Mouse (Mus musculus): ENCODE results near the gene Hrasls. TPM values are rescaled to one million over a fixed set of nuclear protein-coding genes. Genes with fewer than 3 reads are reported as not detected.

Hrasls gene
- total and polyA plus RNA-seq, 3 experiments, result 29.8 to 38.0 (median 34.3) TPM

GRCm38 (mm10) chr16:29205581-29205980 lies 3.9 kb upstream of the Hrasls start:
- no peaks in the 10 kb centered on the region for H3K79me2 ChIP-seq (replicated peaks; ENCODE audit: control insufficient read depth, insufficient read depth, low read length)
- H3K9ac ChIP-seq (ENCODE audit: low read depth, low read length), result no peak overlapping the region
- H3K27ac ChIP-seq, result no peak overlapping the region
- no peaks in the 10 kb centered on the region for H3K36me3 ChIP-seq (ENCODE audit: control insufficient read depth, insufficient read depth, low read length)
- no peak for TF ChIP-seq EP300 (IDR thresholded peaks at IDR 0.05; ENCODE audit: insufficient read depth, low read depth, low read length)
- TF ChIP-seq CTCF (IDR thresholded peaks at IDR 0.05), result no peak
- TF ChIP-seq POLR2A (IDR thresholded peaks at IDR 0.05; ENCODE audit: insufficient read depth, low read depth, low read length), result no peak
- DNase-seq, result no peak
- peaks cover 1% of the 10 kb centered on the region; the same call in 1 of the 2 replicates for H3K4me1 ChIP-seq (ENCODE audit: control insufficient read depth, insufficient read depth, low read length)
- H3K27me3 ChIP-seq (ENCODE audit: control insufficient read depth, insufficient read depth, low read length), result no peaks in the 10 kb centered on the region
- H3K4me3 ChIP-seq, result no peak overlapping the region
- intact Hi-C loops (cut with DNase I), result no loop called here
- 51% methylated on average over 2 of the region's 2 CpGs for WGBS

- intact Hi-C loops (cut with DNase I), result loop anchor here (2.0 kb wide), 1 partner anchor 210 kb away; no protein-coding TSS in a partner anchor
- Histone ChIP-seq H3K4me1 (ENCODE audit: control insufficient read depth, insufficient read depth, low read length) (peaks cover 1% of the 10 kb centered on the region; the same call in 1 of the 2 replicates), H3K36me3 (ENCODE audit: control insufficient read depth, insufficient read depth, low read length) (no peaks in the 10 kb centered on the region), H3K4me3 (no peak overlapping the region), H3K27ac (peak overlapping the region; percentile 88), H3K9ac (ENCODE audit: low read depth, low read length) (peak overlapping the region; percentile 57), H3K79me2 (replicated peaks; ENCODE audit: control insufficient read depth, insufficient read depth, low read length) (no peaks in the 10 kb centered on the region), H3K27me3 (ENCODE audit: control insufficient read depth, insufficient read depth, low read length) (no peaks in the 10 kb centered on the region)
- TF ChIP-seq CTCF (IDR thresholded peaks at IDR 0.05) (no peak), EP300 (IDR thresholded peaks at IDR 0.05; ENCODE audit: insufficient read depth, low read depth, low read length) (0 out of 2 replicates have a peak, but pooled peaks have one; percentile 17), POLR2A (IDR thresholded peaks at IDR 0.05; ENCODE audit: insufficient read depth, low read depth, low read length) (peak; percentile 64)
- peak; percentile 35 to 70 for DNase-seq
- 32% methylated on average over 7 of the region's 7 CpGs for WGBS
Observed at GRCm38 (mm10) chr16:29208841-29209240, 654 bp upstream of the Hrasls start.

GRCm38 (mm10) chr16:29216395-29217295 lies 7.2 kb downstream of the Hrasls start:
- WGBS, result 84% methylated on average over 5 of the region's 5 CpGs
- Histone ChIP-seq H3K4me3 (no peak overlapping the region), H3K36me3 (ENCODE audit: control insufficient read depth, insufficient read depth, low read length) (no peaks in the 10 kb centered on the region), H3K79me2 (replicated peaks; ENCODE audit: control insufficient read depth, insufficient read depth, low read length) (no peaks in the 10 kb centered on the region), H3K27ac (no peak overlapping the region), H3K9ac (ENCODE audit: low read depth, low read length) (no peak overlapping the region), H3K27me3 (ENCODE audit: control insufficient read depth, insufficient read depth, low read length) (no peaks in the 10 kb centered on the region), H3K4me1 (ENCODE audit: control insufficient read depth, insufficient read depth, low read length) (no peaks in the 10 kb centered on the region)
- intact Hi-C loops (cut with DNase I), result no loop called here
- no peak for TF ChIP-seq POLR2A (IDR thresholded peaks at IDR 0.05; ENCODE audit: insufficient read depth, low read depth, low read length)
- no peak for TF ChIP-seq CTCF (IDR thresholded peaks at IDR 0.05)
- TF ChIP-seq EP300 (IDR thresholded peaks at IDR 0.05; ENCODE audit: insufficient read depth, low read depth, low read length), result no peak
- DNase-seq, result no peak

DNA sequence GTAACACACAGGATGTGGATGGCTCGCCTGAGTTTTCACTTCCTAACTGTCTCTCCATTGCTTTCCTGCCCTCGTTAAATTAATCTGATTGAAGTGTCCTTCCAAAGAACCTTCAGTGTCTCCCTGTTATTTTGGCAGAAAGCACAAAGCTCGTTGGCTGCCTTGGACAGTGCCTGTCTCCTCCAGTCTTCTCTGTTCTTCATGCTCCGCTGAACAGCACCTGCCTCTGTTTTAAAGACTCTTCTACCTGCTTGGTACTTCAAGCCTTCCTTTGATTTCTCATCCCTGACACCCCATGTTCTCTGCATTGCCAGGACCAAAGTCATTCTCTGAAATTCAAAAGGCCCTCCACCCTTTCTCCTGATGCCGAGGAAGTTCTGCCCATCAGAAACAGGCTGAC lies 26.5 kb downstream of the Hrasls start:
- no peak for TF ChIP-seq CTCF (IDR thresholded peaks at IDR 0.05)
- TF ChIP-seq POLR2A (IDR thresholded peaks at IDR 0.05; ENCODE audit: insufficient read depth, low read depth, low read length), result no peak
- Histone ChIP-seq H3K27me3 (ENCODE audit: control insufficient read depth, insufficient read depth, low read length) (no peaks in the 10 kb centered on the region), H3K9ac (ENCODE audit: low read depth, low read length) (no peak overlapping the region), H3K27ac (no peak overlapping the region), H3K4me1 (ENCODE audit: control insufficient read depth, insufficient read depth, low read length) (no peaks in the 10 kb centered on the region), H3K79me2 (replicated peaks; ENCODE audit: control insufficient read depth, insufficient read depth, low read length) (no peaks in the 10 kb centered on the region), H3K4me3 (no peak overlapping the region), H3K36me3 (ENCODE audit: control insufficient read depth, insufficient read depth, low read length) (no peaks in the 10 kb centered on the region)
- DNase-seq, result no peak
- WGBS, result 61% methylated on average over 5 of the region's 5 CpGs
- intact Hi-C loops (cut with DNase I), result no loop called here

DNA sequence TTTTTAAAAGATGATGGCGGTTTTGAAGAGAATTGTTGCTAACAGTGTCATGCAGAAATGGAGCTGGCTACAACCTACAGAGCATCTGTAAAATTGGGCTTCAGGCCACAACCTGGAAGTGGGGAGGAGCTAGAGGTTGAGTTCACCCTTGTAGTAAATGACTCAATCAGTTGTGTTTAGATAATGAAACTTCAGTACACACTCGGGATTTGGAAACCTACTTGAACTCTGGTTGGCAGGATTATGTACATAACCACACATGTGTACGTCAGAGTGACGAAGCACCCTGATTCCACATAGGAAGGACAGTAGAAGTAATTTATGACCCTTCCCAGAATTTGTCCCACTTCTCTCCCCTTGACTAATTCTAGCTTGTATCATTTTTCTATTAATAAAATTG lies 44.8 kb downstream of the Hrasls start:
- H3K79me2 ChIP-seq (replicated peaks; ENCODE audit: control insufficient read depth, insufficient read depth, low read length), result no peaks in the 10 kb centered on the region
- TF ChIP-seq EP300 (IDR thresholded peaks at IDR 0.05; ENCODE audit: insufficient read depth, low read depth, low read length), result no peak
- TF ChIP-seq POLR2A (IDR thresholded peaks at IDR 0.05; ENCODE audit: insufficient read depth, low read depth, low read length), result no peak
- TF ChIP-seq CTCF (IDR thresholded peaks at IDR 0.05), result no peak
- no peak overlapping the region for H3K9ac ChIP-seq (ENCODE audit: low read depth, low read length)
- H3K4me3 ChIP-seq, result no peak overlapping the region
- no peaks in the 10 kb centered on the region for H3K27me3 ChIP-seq (ENCODE audit: control insufficient read depth, insufficient read depth, low read length)
- H3K4me1 ChIP-seq (ENCODE audit: control insufficient read depth, insufficient read depth, low read length), result no peaks in the 10 kb centered on the region
- no peaks in the 10 kb centered on the region for H3K36me3 ChIP-seq (ENCODE audit: control insufficient read depth, insufficient read depth, low read length)
- intact Hi-C loops (cut with DNase I), result loop anchor here (10.0 kb wide), 1 partner anchor 620 kb away; no protein-coding TSS in a partner anchor
- no peak overlapping the region for H3K27ac ChIP-seq
- no peak for DNase-seq
- 75% methylated on average over 4 of the region's 4 CpGs for WGBS

Other genes starting within 250 kb of the Hrasls start
- not detected for gene Atp13a5, start 169.0 kb downstream of the Hrasls start, total RNA-seq (2021)
- 0.04 TPM in 1 of 2 replicates, not detected in the other for gene Atp13a5, start 169.0 kb downstream of the Hrasls start, polyA plus RNA-seq (2012; rRNA removed)